Mouse (Mus musculus) A20 (cell line): ENCODE results near the gene Tex36.

ENCODE experiments used
- DNase-seq: peaks from one replicate; pipeline ENCODE4 v3.0.0-alpha.2; 2011; ENCODE audit warnings: low read depth, low spot score

The Tex36 gene

DNA sequence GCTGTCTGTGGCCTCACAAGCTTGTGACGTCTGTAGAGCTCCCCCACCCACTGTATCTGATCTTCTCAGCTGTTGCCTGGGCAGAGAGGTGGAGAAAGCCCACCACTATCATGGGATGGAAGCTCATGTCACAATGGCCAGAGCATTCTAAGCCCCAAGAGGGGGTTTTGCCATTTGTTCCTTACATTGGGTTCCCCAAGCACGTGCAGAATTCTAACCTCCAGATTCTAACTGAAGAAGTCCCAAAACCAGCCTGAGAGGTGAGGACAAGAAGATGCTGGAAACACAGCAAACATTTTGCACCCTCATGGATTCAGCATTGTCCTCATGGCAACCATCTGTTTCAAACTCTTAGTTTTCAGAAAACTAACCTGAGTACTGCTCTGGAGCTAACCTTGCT, at the start of gene Tex36:
TSS of gene Tex36 (minus strand) at position 101 of the 400 bp plus-strand sequence.
- no peak for DNase-seq

- no peak for DNase-seq
Measured at GRCm38 (mm10) chr7:133645716-133646115, 43.8 kb upstream of the Tex36 start.

- no peak for DNase-seq
Measured at GRCm38 (mm10) chr7:133638821-133639220, 36.9 kb upstream of the Tex36 start.

DNA sequence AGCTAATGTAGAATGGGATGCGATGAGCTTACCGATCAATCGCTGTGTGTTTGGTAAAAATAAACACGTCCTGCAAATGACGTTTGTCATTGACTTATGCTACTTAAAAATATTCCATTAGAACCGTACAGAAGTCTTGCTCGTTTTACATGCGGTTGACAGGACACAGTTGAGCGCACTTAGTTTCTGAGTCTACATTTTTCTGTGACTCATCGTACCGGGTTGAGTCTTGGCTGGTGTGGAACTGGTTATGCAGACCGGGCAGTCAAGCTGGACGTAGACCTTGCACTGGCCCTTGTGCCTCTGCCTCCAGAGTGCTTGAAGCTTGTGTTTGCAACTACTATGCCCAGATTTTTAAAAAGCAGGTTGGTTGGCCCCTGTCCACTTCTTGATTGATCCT, 36.3 kb upstream of the Tex36 start:
- DNase-seq = no peak

GRCm38 (mm10) chr7:133637361-133638305, 35.7 kb upstream of the Tex36 start, which contains the start of gene Edrf1:
TSS of gene Edrf1 (plus strand) at chr7:133637543.
- peak; percentile 99 for DNase-seq

DNA sequence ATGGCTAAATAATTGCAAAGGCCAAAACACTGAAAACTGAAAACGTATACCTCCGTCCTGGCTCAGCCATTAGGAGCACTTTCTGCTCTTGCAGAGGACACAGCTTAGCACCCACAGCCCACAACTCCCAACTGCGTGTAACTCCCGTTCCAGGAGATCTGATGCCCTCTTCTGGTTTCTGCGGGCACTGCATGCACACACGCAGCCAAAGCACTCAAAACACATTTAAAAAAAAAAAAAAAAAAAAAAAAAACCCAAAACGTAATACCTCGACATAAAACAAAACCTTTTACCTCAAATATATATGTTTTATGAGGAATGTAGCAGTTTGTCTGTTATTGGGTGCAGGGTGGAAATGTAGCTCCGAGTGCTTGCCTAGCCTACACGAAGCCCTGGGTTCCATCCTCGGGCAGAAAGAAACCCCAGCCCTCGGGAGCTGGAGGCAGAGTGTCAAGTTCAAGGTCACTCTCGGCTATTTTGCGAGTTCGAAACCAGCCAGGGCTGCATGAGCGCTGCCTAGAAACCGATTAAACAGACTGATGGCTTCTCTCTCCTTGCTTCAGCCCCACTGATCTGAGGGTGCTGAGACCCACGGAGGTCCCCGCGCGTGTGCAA, 34.9 kb upstream of the Tex36 start:
- peak; percentile 87 for DNase-seq

DNA sequence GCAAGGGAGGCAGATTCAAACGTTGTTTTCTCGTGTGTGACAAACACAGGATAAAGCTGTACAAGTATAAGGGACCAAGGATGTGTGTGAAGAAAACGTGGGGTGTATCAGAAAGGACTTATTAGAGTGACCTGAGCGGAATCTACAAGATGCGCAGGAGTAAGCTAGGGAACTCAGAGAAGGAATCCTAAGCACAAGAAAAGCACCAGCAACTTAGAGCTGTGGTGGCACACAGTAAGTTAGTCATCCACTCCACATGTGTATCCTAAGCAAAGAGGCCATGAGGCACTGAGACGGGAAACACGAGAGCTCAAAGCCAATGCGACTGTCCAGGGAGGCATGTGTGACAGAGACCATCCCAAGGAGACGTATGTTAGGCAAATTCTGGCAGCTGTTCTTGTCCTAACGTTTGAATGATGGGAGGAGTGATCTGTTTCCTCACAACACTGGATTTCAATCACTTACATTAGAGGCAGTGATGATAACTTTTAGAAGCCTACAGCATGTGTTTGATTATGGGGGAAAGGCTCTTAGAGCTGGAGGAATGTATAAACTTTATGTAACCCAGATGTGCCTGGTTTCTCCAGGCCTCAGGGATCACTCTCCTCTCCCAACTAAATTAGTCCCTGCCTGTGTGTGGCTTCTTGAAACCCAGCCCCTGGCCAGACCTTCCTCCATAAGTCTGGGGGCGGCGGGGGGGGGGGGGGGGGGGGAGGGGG, 33.1 kb upstream of the Tex36 start:
- no peak for DNase-seq

- peak; percentile 52 for DNase-seq
Measured at GRCm38 (mm10) chr7:133632476-133632875, 30.5 kb upstream of the Tex36 start.

DNA sequence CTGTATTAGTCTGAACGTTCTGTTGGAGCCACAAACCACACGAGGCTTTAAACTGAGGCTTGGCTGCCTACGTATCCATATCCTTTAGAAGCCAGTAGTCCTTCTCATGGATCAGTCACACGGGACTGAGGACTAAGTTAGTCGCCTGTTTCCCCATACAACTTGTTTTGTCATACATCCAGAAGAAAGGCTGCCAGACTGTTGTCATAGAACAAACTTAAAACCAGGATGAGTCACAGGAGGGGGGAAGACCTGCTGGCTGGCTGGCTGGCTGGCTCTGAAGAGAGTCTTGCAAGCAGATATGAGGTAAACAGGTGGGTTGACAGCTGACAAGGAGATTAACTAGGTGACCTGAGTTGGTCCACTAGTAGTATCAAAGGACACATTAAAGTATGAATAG, 28.9 kb upstream of the Tex36 start:
- DNase-seq = no peak

- DNase-seq = no peak
Measured at GRCm38 (mm10) chr7:133627184-133627936, 25.4 kb upstream of the Tex36 start.

GRCm38 (mm10) chr7:133623226-133623625, 21.3 kb upstream of the Tex36 start:
- DNase-seq = no peak

GRCm38 (mm10) chr7:133620721-133621120, 18.8 kb upstream of the Tex36 start:
- peak; percentile 35 for DNase-seq

DNA sequence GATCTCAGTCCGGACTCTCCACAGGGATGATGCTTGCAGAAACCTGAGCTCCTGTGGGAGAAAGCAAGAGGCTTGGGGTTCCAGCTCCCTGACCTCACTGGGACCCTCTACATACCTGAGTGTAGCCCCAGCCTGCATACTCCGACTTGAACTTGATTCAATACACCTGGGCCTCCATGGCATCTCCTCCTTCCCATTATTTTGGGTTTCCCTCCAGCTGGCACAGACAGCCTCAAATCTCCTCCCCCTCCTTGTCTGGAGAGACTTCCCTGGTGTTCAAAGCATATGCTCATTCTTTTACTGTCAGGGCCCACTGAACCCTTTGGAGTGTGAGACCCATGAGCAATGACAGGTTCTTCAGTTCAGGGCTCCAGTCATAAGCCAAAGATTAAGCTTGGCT, 11.0 kb upstream of the Tex36 start:
- DNase-seq = no peak

- DNase-seq = no peak
Measured at GRCm38 (mm10) chr7:133609585-133609984, 7.6 kb upstream of the Tex36 start.

- no peak for DNase-seq
Measured at GRCm38 (mm10) chr7:133608631-133609340, 6.8 kb upstream of the Tex36 start.

- DNase-seq = no peak
Measured at GRCm38 (mm10) chr7:133607883-133608575, 6.1 kb upstream of the Tex36 start.

DNA sequence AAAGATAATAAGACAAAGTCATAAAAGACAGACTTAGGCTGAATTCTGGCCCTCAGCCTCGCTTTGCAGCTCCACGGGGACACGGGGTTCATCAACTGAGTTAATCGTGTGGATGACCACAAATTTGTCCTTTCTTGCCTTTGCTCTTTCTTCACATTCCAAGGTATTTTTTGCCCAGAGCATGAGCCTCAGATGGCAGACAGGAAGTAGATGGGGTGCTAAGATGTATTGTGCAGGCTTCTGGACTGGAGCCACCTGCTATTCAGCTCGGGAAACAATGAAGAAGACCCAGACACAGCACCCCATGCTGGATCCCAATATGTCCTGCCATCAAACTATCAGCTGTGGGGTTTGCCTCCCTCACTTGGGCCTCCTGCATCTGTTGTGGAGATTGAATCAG, 5.4 kb upstream of the Tex36 start:
- DNase-seq = no peak

DNA sequence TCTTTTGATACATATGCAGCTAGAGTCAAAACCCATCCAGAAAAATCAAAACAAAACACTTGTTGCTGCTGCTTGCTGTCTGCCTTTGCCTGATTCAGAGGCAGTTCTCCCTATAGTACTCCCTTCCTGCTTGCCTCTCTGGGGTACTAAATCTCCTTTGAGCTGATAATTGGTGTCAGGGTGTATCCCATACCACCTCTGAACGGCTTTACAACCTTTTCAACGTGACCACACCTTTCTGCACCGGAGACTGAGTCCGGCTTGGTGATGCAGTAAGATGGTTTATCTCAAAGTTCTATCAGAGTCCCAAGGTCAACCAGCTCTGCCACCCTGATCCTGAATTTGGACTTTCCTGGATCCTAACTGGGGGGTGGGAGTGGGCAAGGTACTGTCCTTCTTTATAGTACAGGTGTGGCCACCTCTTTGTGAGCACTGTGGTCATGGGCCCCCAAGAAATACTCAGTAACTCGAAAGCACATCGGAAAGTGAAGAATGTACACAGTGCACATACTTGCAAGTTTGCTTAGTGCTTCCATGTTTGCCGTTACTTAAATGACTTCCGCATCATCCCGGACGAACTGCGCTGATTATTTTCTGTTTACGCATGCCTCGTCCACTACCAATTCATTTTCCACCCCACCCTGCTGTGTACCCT, 2.6 kb upstream of the Tex36 start:
- no peak for DNase-seq

- no peak for DNase-seq
Measured at GRCm38 (mm10) chr7:133603156-133603555, 1.2 kb upstream of the Tex36 start.

- no peak for DNase-seq
Measured at GRCm38 (mm10) chr7:133600558-133600957, 1.4 kb downstream of the Tex36 start.
